Mouse (Mus musculus): ENCODE measurements around the gene Twf2. TPM values are rescaled to one million over a fixed set of nuclear protein-coding genes. Genes with fewer than 3 reads are reported as not detected.

The Twf2 gene
- polyA plus RNA-seq (2014; fragmentation: Illumina TruSeq; extraction: RNeasy Lipid Tissue Mini Kit (QIAGEN cat#74804); ENCODE audit: low replicate concordance), result not detected

GRCm38 (mm10) chr9:106202819-106203636 lies at the start of gene Twf2:
TSS of gene Twf2 (plus strand) at chr9:106203108.

GRCm38 (mm10) chr9:106158037-106158491 lies 44.8 kb upstream of the Twf2 start, which contains the start of gene Glyctk:
TSS of gene Glyctk (minus strand) at chr9:106158138.

GRCm38 (mm10) chr9:106170556-106171345 lies 32.2 kb upstream of the Twf2 start, which contains the start of gene Wdr82:
TSS of gene Wdr82 (plus strand) at chr9:106170928.

GRCm38 (mm10) chr9:106199535-106200272 lies 3.2 kb upstream of the Twf2 start, which contains the start of gene Ppm1m:
TSS of gene Ppm1m (minus strand) at chr9:106199746.

GRCm38 (mm10) chr9:106222261-106222851 lies 19.4 kb downstream of the Twf2 start, which contains the start of gene Tlr9:
TSS of gene Tlr9 (plus strand) at chr9:106222598.

Other genes with a start within 250 kb of the Twf2 start
- 7.5 TPM for gene Col6a5, start 242.5 kb upstream of the Twf2 start, polyA plus RNA-seq (2014; fragmentation: Illumina TruSeq; extraction: RNeasy Lipid Tissue Mini Kit (QIAGEN cat#74804); ENCODE audit: low replicate concordance)
- gene Col6a4, start 106.3 kb upstream of the Twf2 start, polyA plus RNA-seq (2014; fragmentation: Illumina TruSeq; extraction: RNeasy Lipid Tissue Mini Kit (QIAGEN cat#74804); ENCODE audit: low replicate concordance), result 13.1 TPM
- 1.3 TPM for gene Glyctk, start 45.0 kb upstream of the Twf2 start, polyA plus RNA-seq (2014; fragmentation: Illumina TruSeq; extraction: RNeasy Lipid Tissue Mini Kit (QIAGEN cat#74804); ENCODE audit: low replicate concordance)
- 71.1 TPM for gene Wdr82, start 32.2 kb upstream of the Twf2 start, polyA plus RNA-seq (2014; fragmentation: Illumina TruSeq; extraction: RNeasy Lipid Tissue Mini Kit (QIAGEN cat#74804); ENCODE audit: low replicate concordance)
- gene Ppm1m, start 3.4 kb upstream of the Twf2 start, polyA plus RNA-seq (2014; fragmentation: Illumina TruSeq; extraction: RNeasy Lipid Tissue Mini Kit (QIAGEN cat#74804); ENCODE audit: low replicate concordance), result 0.78 TPM
- not detected for gene Tlr9, start 19.5 kb downstream of the Twf2 start, polyA plus RNA-seq (2014; fragmentation: Illumina TruSeq; extraction: RNeasy Lipid Tissue Mini Kit (QIAGEN cat#74804); ENCODE audit: low replicate concordance)
- 43.5 TPM for gene Alas1, start 45.5 kb downstream of the Twf2 start, polyA plus RNA-seq (2014; fragmentation: Illumina TruSeq; extraction: RNeasy Lipid Tissue Mini Kit (QIAGEN cat#74804); ENCODE audit: low replicate concordance)
- 0.37 TPM for gene Poc1a, start 78.0 kb downstream of the Twf2 start, polyA plus RNA-seq (2014; fragmentation: Illumina TruSeq; extraction: RNeasy Lipid Tissue Mini Kit (QIAGEN cat#74804); ENCODE audit: low replicate concordance)
- gene Dusp7, start 165.5 kb downstream of the Twf2 start, polyA plus RNA-seq (2014; fragmentation: Illumina TruSeq; extraction: RNeasy Lipid Tissue Mini Kit (QIAGEN cat#74804); ENCODE audit: low replicate concordance), result 5.7 TPM
- 5.7 TPM for gene Rpl29, start 226.3 kb downstream of the Twf2 start, polyA plus RNA-seq (2014; fragmentation: Illumina TruSeq; extraction: RNeasy Lipid Tissue Mini Kit (QIAGEN cat#74804); ENCODE audit: low replicate concordance)
- gene Acy1, start 235.2 kb downstream of the Twf2 start, polyA plus RNA-seq (2014; fragmentation: Illumina TruSeq; extraction: RNeasy Lipid Tissue Mini Kit (QIAGEN cat#74804); ENCODE audit: low replicate concordance), result 7.4 TPM
- 12.4 TPM for gene Abhd14b, start 244.4 kb downstream of the Twf2 start, polyA plus RNA-seq (2014; fragmentation: Illumina TruSeq; extraction: RNeasy Lipid Tissue Mini Kit (QIAGEN cat#74804); ENCODE audit: low replicate concordance)
- 1.6 TPM for gene Abhd14a, start 244.6 kb downstream of the Twf2 start, polyA plus RNA-seq (2014; fragmentation: Illumina TruSeq; extraction: RNeasy Lipid Tissue Mini Kit (QIAGEN cat#74804); ENCODE audit: low replicate concordance)